Mouse (Mus musculus) cerebellum, adult 2 months (tissue): ENCODE data around the gene Ggcx.

Experiments
- CTCF ChIP-seq: fragments of 200-500 bp; IDR thresholded peaks from 2 replicates; pipeline ENCODE4 v1.5.1; 2011; ENCODE audit warnings: low read depth, mild to moderate bottlenecking, control low read depth, low read length, moderate library complexity, borderline replicate concordance; ENCODE audit not compliant: insufficient read depth
- POLR2A ChIP-seq: fragments of 200-500 bp; IDR thresholded peaks from 2 replicates; pipeline ENCODE4 v1.6.1; 2011; ENCODE audit warnings: low read length, control low read depth, borderline replicate concordance; ENCODE audit not compliant: insufficient read depth

- TF ChIP-seq CTCF (no peak), POLR2A (no peak)
Observed at GRCm38 (mm10) chr6:72410518-72410917, 3.6 kb upstream of the Ggcx start.
